Mouse (Mus musculus) B cell, adult 67 days (primary cell): ENCODE measurements around the gene 1110059E24Rik. TPM values are rescaled to one million over a fixed set of nuclear protein-coding genes. Genes with fewer than 3 reads are reported as not detected.

Experiments used
- total RNA-seq, 2 experiments: library from RNA; stranded (reverse); gene quantifications; 4 replicates each; pipeline ENCODE4 v1.2.4; 2023

The 1110059E24Rik gene
- 100 to 1,000 TPM; 147 to 153 TPM for total RNA-seq

DNA sequence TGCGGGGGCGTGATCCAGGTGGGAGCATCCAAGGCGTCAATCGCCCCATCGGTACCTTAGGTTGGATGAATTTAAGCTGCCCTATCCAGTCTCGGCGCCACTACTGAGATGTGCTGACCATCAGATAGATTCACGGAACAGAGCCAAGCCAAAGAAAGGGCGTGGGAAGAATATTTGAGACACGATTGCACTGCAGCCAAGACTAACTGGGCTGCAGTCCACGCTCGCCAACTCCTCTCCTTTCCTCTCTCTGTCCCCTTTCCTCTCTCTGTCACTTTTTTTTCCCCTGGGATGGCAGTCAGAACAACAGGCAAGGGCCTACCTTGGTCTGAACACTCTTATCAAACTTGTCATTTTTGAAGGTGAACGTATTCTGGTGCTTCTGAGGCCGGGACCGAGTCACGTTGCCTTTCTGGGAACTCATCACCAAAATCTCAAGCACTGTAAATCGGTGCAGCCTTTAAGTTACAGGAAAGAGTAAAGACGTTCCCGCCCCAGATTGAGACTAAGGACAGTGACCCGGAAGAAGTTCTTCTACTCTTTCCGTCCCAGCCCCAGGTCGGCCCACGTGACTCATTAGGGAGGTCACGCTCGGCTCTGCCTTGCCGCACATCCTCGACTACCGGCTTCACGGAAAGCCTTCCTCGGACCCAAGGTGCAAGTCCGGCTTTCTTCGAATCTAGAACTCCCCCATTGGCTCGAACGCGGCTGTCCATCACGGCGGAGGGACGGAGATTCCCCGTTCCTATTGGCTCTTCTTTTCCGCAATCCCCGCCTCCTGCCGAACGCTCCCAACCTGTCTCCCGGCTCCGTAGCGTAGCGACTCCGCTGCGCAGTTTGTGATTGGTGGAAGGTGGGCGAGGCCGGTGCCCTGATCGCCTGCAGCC lies at the start of gene 1110059E24Rik:
1110059E24Rik (minus strand) TSS at position 692 of the 887 bp plus-strand sequence.

GRCm38 (mm10) chr19:21653172-21653981 lies 601 bp upstream of the 1110059E24Rik start, which contains the start of gene Abhd17b:
Gene Abhd17b, plus strand, starts transcription at chr19:21653185.

Other genes starting within 250 kb of the 1110059E24Rik start
- under 1 TPM; 0.30 to 0.49 TPM for gene Gda, start 179.5 kb downstream of the 1110059E24Rik start, total RNA-seq
- gene Abhd17b, start 209 bp upstream of the 1110059E24Rik start, total RNA-seq = 100 to 1,000 TPM; 149 to 171 TPM
- gene Cemip2, start 125.4 kb upstream of the 1110059E24Rik start, total RNA-seq = 10 to 100 TPM; 18.1 to 21.6 TPM